Mouse (Mus musculus): ENCODE measurements around the gene Creg1. TPM values are rescaled to one million over a fixed set of nuclear protein-coding genes. Genes with fewer than 3 reads are reported as not detected.

Gene Creg1
- total RNA-seq, 2 experiments from 2014 or later: 37.2 to 42.5 TPM

DNA sequence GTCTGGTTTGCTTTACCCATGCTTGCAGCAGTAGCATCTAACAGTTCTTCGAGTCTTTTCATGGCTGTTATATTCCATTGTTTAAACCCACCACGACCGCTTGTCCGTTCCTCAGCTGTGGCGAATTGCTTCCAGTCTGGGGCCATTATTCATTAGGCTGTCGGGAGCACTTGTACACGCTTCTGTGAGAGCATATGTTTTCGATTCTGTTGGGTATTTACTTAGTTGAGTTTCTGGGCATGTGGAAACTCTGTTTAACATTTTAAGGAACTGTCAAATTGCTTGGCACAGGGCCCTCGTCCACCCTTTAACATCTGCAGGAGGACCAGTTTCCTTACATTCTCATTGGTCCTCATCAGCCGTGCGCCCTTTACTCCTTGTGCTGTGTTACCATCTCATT is 22.8 kb downstream of the Creg1 start:
- no peak for DNase-seq

DNA sequence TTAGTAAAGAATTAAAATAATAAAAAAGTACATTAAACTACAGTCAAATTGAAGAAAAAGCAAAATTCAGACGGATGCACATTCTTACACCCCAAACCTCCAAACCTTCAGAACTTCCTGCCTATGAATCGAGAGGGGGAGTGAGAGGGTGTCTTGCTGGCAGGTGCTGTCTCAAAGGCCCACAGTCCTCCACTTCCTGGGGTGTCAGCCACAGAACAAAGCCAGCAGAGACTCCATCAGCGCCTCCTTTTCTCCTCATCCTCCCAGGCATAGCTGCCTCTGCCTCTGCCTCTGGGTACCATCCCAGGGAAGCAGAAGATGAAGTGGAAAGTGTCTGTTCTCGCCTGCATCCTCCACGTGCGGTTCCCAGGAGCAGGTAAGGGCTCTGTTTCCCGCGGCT is 25.0 kb downstream of the Creg1 start, which contains the start of gene Cd247:
Cd247 (plus strand) TSS at position 171 of the 400 bp plus-strand sequence.
- DNase-seq: no peak

DNA sequence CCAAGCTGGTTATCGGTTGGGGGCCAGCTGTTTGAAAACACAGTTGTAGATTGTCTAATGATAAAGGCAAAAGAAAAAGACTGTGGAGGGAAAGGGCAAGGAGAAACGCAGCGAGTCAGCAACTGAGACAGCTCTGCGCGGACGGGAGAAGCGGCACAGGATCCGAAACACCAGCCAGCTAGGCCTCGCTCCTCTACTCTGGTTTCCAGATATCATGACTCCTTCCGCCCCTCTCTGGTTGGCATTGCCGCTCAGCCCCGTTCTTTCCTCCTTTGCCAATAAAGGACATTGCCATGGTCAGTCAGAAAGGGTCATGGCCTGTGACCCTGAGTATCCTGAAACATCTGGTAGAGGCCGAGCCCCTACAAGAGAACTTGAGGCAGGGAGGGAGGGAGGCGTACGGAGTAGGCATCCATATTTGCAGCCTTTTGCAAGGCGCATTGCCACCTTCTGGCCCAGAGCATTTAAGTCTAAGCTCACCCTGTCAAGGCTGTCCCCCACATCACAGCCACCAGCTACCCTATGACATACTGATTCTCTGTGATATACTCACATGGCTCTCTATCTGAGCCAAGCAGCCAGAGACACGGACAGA is 25.6 kb downstream of the Creg1 start:
- DNase-seq: no peak

DNA sequence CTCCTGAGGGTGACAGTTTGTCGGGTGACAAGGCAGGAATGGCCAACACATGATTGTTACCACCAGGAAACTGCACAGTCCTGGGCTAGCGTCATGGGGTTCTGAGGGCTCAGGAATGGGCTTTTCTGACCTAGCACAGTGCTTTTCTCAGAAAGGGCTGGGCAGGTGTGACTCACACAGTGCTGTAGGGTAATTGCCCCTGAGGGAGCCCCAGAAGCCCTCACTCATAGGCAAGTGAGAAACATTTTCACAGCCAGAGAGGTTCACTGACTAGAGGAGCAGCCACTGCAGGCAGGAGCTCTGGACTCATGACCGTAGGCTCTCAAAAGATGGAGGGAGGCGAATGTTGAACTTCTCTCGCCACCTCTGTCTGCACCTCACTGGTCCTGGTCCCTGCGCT is 26.4 kb downstream of the Creg1 start:
- no peak for DNase-seq

DNA sequence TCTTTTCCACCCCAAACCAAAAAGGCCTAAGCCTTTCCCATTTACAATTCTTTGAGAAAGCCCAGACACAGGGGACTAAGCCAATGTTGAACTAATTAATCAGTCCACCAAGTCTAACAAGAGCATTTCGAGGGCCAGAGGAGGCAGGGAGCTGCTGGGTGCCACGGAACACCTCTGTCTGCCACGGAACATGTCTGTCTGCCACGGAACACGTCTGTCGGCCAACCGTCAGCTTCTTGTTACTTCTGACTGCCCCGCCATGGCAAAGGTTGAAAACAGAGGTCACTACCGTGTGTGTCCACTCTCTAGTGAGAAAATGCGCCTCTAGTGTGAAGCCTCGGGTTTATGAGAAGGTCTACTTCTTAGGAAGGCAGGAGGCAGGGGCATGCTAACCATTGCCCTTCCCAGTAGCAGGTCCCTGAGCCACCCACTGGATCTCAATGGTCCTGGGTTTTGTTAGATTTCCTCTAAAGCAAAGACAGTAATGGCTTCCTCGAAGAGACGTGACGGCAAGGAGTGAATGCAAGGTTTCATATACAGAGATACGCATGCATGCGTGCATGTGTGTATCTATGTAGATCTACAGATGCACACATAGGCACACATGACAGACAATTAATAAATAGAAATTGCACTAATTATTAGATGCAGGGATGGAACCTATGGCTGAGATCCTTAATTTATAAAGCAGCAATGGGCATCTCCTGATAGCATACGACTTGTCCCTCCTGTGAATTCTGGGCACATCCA is 27.1 kb downstream of the Creg1 start:
- no peak for DNase-seq

DNA sequence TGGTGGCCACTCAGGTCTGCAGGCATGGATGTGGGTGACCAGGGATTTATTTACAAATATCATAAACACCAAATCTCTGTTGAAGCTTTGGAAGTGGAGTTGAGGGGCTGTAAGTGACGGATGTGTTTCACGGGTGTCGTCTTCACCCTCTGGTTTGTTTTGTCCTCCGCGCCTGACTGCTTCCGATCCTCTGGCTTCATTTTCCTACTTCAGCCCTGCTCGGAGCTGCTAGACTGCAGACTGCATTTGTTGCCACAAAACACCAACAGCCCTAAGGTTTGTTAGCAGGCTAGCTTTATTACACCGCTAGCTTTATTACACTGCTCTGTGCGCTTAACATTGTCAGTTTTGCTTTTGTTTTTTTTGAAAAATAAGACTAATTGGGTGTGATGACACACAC is 27.9 kb downstream of the Creg1 start:
- no peak for DNase-seq

DNA sequence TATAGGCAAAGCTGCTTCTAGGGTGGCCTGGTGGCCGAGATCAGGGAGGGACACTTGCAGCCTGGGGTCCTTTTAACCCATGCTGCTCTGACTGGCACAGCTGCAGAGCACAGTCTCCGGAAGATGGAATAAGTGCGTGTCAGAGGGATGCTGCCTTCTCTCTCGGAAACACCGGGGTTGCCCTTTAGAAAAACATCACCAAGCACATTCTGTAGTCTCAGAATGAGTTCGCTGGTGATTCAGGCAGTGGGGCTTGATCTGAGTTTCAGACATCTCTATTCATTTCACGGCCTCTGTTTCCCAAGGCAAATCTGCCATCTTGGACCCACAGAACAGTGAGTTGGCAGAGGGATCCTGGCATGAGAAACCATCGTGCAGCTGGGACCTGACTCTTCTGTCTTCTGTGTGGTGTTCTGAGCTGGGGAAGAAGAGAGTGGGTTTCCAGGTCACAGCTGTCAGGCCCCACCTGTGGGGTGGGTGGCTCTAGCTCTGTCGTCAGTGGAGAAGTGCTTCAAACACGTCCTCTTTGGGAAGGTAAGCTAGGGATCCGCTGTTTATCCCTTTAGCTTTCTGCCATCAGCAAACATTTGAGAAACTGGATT is 38.3 kb downstream of the Creg1 start:
- no peak for DNase-seq

DNA sequence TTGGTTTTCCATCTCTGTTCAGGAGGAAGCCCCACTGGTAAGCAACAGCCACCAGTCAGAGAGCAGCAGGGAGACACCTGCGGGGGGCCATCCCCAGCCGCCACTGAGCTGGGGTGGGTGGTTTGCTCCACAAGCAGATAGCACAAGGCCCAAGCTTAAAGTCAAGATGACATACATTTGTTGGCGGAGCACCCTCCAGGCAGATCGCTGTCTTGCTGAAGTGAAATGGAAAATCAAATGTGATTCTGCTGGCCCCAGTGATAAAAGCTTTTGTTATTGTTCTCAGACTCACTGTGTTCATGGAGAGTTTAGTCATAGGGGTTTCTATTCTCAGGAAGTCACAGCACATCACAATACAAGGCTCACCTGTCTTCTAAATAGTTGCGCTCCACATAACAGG is 39.6 kb downstream of the Creg1 start:
- no peak for DNase-seq

DNA sequence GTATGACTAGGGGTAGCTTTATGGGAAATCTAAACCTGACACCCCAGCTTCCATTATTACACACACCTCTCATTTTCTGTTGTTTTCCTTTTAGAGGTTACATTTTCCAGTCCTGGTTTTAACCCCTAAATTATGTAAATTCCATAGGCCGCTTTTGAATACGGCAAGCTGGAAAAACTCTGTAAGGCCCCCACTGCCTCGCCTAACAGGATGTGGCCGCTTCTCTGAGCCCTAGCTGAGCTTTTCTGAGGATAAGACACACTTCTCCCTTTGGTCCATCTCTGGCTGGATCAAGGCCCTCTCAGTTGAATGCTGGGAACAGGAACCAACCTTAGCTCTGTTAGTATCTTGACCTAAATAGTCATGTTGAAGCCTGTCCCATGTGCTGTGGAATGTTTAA is 40.6 kb downstream of the Creg1 start:
- DNase-seq: no peak

DNA sequence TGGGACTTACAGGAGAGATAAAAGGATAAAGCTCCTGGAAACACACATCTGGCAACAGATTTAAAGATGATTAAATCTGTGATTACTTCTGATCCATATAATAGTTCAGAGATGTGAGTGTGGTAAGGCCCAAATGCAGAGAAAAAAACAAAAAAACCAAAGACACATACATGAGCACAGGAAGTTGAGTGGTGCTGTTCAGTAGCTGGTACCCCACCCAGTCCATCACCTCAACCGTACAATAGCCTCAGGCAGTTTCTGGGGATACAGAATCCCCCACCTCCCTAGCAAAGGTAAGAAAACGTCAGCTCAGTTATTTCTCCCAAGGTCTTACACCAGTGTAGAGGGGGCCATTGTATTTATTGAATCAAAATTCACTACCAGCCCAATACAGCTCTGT is 47.1 kb downstream of the Creg1 start:
- DNase-seq: no peak

DNA sequence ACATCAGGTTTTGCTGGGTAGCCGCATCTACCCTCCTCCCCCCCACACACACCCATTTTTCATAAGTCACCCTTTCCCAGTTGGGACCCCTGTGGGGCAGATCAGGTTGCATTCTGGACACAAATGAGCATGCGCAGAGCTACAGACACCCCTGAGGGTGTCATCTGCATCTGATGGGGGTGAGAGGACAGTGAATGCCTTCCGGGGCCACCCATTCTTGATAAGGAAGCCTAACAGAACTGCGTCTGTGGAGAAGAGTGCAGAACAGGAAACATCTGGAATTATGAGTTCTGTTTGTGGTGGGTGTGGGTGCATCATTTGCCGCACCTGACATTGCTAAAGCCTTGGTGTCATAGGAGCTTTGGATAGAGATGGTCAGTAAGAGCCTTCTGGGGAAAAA is 47.6 kb downstream of the Creg1 start:
- DNase-seq: no peak

DNA sequence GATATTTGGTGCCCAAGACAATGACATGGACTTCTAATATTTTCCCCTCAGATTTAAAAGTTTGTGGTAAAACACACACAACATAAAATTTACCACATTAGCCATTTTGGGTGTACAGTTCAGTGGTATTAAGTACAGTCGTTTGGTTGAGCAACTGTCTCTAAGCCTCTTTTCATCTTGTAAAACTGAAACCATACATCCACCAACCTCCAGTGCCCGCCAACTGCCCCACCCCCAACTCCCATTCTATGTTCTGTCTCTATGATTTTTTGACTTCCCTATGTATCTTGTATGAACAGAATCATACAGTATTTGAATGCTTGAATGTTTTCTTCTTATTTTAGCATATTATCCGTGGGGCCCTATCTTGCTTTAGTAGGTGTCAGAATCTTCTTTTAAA is 49.2 kb downstream of the Creg1 start:
- DNase-seq: no peak

DNA sequence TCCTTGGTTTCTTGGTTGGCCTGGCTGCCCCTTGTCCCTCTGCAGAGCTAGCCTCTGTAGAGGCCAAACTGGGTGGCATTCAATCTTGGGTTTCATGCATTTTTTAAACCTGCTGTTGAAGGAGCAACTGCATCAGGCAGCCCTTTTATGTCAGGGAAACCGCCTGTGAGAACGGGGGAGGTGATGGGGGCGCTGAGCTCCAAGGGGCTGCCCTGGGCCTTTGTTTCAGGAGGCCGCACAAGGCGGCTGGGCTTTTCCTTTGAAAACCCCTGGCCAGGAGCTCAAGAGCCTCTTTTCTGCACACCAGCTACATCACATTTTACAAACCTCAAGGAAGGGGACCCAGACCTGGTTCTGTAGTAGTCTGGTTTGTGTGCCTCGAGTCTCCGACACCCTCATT is 50.6 kb downstream of the Creg1 start:
- DNase-seq: no peak

DNA sequence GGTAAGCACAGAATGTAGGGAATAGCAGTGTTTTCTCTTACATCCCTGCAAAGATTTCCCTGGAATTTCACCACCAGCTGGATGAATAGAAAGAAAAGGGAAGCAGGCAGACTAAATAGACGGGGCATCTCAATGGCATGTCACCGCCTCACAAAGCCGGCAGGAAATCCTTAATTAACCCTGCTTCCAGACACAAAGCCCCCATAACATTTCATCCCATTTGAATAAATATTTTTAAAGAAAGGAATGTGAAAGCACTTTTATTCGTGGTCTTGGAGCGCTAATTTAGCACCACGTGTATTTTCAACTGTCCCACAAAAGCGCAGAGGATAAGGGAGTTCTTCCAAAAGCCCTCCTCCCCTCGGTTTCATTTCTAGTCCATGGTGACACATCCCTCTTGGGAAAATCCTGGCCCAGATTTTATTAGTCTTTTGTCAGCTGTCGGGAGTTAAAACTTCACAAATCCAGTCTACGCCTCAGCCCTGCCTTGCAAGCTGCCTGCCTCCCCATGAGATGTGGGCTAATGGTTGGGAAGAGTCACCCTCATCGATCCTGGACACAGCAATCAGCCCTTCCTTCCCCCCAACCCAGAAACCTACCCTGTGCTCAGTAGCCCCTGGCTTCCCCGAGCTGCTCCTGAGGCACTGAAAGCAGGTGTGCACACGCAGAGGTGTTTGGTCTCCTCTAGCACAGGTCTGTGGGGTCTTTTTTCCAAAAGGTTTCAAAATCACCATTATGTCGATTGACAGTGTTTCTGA is 51.2 kb downstream of the Creg1 start:
- DNase-seq: no peak

DNA sequence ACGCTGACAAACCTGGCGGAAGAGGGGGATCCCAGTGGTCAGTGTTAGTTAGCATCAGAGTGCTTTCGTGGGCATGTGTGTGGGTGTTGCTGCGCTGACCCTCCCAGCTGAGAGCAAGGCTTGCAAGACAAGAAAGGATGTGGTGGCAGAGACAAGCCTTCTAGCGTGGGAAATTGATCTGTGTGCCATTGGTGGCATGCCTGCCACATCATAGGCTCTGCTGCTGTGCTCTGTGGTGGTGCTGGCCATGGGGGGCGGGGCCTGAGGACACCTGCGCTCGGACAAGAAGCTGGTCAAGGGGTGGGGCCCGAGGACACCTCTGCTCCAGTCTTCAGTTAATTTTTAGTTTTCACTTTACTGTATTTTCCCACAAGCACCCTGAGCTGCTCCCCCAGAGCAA is 52.8 kb downstream of the Creg1 start:
- DNase-seq: no peak

DNA sequence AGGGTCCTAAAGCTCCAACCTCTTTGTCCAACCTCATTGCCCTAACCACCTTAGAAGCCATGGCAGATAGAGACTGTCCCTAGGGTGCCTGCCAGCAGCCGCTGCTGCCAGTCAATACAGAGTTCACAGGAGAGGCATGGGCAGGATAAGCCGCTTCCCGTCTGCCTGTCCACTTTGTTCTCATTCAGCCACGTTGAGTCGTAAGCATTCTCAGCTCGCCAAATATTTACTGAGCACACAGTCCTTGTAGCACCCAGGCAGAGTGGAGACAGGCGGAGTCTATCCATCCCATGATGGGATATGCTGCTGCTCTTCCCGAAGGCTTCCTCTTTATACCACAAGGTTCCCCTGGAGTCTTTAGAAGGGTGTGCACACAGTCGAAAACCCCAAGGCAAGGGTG is 53.7 kb downstream of the Creg1 start:
- DNase-seq: no peak

DNA sequence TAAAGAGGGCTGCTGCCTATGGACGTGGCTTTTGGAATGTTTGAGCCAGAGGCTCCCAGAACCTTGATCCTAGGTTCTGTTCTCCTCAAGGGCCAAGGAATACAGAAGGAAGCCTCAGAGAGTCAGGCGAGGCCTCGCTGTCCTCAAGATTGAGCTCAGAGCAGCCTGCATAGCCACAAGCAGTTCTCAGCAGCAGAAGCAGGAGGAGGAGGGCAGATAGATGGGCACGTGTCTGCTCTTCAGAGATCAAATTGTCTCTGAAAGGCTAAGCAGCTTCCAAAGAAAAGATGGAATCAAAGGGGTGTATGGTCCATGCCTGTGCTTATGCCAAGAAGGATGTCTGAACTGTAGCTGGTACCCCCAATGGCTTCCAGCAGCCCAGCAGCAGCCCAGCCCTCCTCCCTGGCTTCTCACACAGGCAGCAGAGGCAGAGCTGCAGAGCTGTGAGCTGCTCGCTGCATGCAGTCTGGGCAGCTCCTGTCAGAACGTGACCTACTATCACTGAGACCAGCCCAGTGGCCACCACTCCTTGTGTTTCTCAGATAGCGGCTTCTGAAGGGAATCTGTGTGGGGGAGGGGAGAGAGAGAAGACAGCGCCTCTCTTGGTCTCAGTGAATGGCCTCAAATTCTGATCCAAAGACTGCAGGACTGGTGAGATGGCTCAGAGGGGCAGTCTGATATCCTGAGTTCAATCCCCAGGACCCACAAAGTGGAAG is 54.8 kb downstream of the Creg1 start:
- no peak for DNase-seq

DNA sequence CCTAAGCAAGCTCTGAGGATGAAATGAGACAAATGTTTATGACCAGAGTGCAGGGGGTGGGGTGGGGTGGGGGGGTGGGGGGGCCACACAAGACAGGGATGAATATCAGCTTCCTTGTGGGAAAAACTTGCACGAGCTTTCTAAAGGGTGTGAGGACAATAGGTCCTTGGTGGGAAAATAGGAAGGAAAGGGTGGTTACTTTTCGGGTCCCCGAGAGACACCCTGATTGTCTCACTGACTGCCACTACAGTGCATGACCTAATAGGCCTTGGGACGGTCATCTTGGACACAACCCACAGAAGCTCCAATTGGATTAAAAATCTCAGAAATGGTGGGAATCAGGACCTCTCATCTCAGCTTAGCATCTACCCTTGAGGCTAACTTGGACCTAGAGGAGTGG is 55.6 kb downstream of the Creg1 start:
- DNase-seq: no peak

DNA sequence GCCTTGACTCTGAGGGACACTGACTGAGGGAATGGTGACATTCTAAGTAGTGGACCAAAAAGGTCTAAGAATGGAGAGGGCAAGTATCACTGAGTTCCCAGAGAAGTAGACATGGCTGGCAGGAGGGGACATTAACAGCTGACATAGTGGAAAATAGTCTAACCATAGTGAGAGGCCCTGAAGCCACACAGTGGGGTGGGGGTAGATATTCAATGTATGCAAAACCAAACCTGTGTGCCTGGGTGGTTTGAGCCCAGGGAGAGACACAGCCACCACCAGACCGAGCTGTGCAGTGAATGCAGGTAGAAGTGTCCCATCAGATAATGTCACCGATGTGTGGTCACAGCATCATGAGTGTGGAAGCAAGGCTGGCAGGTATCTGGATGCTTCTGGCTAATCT is 58.5 kb downstream of the Creg1 start:
- no peak for DNase-seq

Measured in gastrocnemius, postnatal 10 days (tissue).